Mouse (Mus musculus) heart, embryonic 14.5 days (tissue): ENCODE data around the gene Snrnp70. TPM values are rescaled to one million over a fixed set of nuclear protein-coding genes. Genes with fewer than 3 reads are reported as not detected.
A peak's percentile ranks its signal among the peaks of the same experiment; 100 is the strongest.

ENCODE experiments used
- ATAC-seq: fragments of 200-750 bp; cut with Nextera tagmentation; 2 replicates; pipeline ENCODE4 v1.8.0; 2017; ENCODE audit warnings: low read depth, moderate TSS enrichment; ENCODE audit not compliant: insufficient number of reproducible peaks, insufficient read depth, low FRiP score
- H3K27ac ChIP-seq, 2 experiments: fragments of 200-500 bp in 1 of 2; fragments of 300-500 bp in 1 of 2; sonication (generic) in 1 of 2; replicated peaks in 1 of 2; 2 replicates each; pipeline ENCODE4 v1.5.1; 2012 to 2014; ENCODE audit warnings: low read depth in 2 of 2, low read length in 2 of 2, control low read depth in 1 of 2, mild to moderate bottlenecking in 1 of 2, mixed read lengths in 1 of 2; ENCODE audit not compliant: control insufficient read depth in 1 of 2, insufficient read depth in 1 of 2
- H3K27me3 ChIP-seq: fragments of 300-500 bp; sonication (generic); 2 replicates; pipeline ENCODE4 v1.6.1; 2014; ENCODE audit warnings: mild to moderate bottlenecking, low read length, control low read depth; ENCODE audit not compliant: control insufficient read depth, insufficient read depth
- H3K36me3 ChIP-seq: fragments of 300-500 bp; sonication (generic); 2 replicates; pipeline ENCODE4 v1.6.1; 2014; ENCODE audit warnings: mild to moderate bottlenecking, control low read depth, low read length, mixed read lengths; ENCODE audit not compliant: control insufficient read depth, insufficient read depth
- H3K4me1 ChIP-seq, 2 experiments: fragments of 200-500 bp in 1 of 2; fragments of 300-500 bp in 1 of 2; sonication (generic) in 1 of 2; 2 replicates each; pipeline ENCODE4 v1.6.1; 2012 to 2014; ENCODE audit warnings: low read length in 2 of 2, control low read depth in 1 of 2, mixed read lengths in 1 of 2; ENCODE audit not compliant: control insufficient read depth in 2 of 2, insufficient read depth in 2 of 2
- H3K4me2 ChIP-seq: fragments of 300-500 bp; sonication (generic); 2 replicates; pipeline ENCODE4 v1.6.1; 2014; ENCODE audit warnings: mild to moderate bottlenecking, low read length
- H3K4me3 ChIP-seq, 2 experiments: fragments of 200-500 bp in 1 of 2; fragments of 300-500 bp in 1 of 2; sonication (generic) in 1 of 2; 2 replicates each; pipeline ENCODE4 v1.5.1; 2012 to 2014; ENCODE audit warnings: low read length in 2 of 2, mild to moderate bottlenecking in 2 of 2, control low read depth in 1 of 2, low read depth in 1 of 2, moderate library complexity in 1 of 2; ENCODE audit not compliant: control insufficient read depth in 1 of 2, insufficient read depth in 1 of 2
- H3K9ac ChIP-seq: fragments of 300-500 bp; sonication (generic); 2 replicates; pipeline ENCODE4 v1.6.1; 2014; ENCODE audit warnings: mild to moderate bottlenecking, low read length
- H3K9me3 ChIP-seq: fragments of 300-500 bp; sonication (generic); 2 replicates; pipeline ENCODE4 v1.6.1; 2016; ENCODE audit warnings: low read length, control low read depth; ENCODE audit not compliant: control insufficient read depth
- WGBS: fragments of 180-500 bp; shearing (Covaris S2); extraction: QIAGEN DNeasy Blood & Tissue Kit; methylation state at CpG from one replicate; pipeline ENCODE4 v1.1.7; 2014; 5-methylcytosine and 5-hydroxymethylcytosine counted together
- polyA plus RNA-seq: library from polyadenylated mRNA; unstranded; fragments of >200 nt; fragmentation: Nextera tagmentation; extraction: Ambion mirVana; gene quantifications from 2 replicates; pipeline ENCODE4 v1.2.1, GENCODE M21; 2014

Snrnp70 gene
- polyA plus RNA-seq, 1 experiment from 2014 or later: 65.2 TPM

DNA sequence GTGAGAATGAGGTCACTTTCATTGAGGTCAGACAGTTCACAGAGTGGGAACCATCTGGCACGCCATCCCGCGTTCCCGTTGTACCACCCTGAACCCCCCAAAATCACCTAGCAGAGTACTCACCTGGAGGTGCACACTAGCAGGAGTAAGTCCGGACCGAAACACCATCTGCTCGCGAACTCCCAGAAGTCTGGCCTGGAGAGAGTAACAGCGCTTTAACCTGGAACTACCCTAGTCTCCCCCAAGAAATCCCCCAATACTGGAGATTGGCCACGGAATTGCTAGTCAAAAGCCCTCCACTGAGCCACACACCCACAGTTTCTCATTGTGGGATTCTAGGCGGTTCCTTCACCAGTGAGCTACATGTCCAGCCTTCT, 55.5 kb downstream of the Snrnp70 start:
- ATAC-seq: no peak
- H3K9ac ChIP-seq: peak overlapping the region; percentile 78
- no peak overlapping the region for H3K27ac ChIP-seq
- H3K36me3 ChIP-seq: no peaks in the 10 kb centered on the region
- WGBS: 2% methylated on average over 11 of the region's 11 CpGs
- peak overlapping the region; percentile 43 to 54 for H3K4me3 ChIP-seq
- H3K4me1 ChIP-seq: peaks cover 44% of the 10 kb centered on the region in 2 experiments
- H3K4me2 ChIP-seq: peak overlapping the region; percentile 92
- H3K27me3 ChIP-seq: peaks cover 3% of the 10 kb centered on the region; the same call in 1 of the 2 replicates
- no peaks in the 10 kb centered on the region for H3K9me3 ChIP-seq

DNA sequence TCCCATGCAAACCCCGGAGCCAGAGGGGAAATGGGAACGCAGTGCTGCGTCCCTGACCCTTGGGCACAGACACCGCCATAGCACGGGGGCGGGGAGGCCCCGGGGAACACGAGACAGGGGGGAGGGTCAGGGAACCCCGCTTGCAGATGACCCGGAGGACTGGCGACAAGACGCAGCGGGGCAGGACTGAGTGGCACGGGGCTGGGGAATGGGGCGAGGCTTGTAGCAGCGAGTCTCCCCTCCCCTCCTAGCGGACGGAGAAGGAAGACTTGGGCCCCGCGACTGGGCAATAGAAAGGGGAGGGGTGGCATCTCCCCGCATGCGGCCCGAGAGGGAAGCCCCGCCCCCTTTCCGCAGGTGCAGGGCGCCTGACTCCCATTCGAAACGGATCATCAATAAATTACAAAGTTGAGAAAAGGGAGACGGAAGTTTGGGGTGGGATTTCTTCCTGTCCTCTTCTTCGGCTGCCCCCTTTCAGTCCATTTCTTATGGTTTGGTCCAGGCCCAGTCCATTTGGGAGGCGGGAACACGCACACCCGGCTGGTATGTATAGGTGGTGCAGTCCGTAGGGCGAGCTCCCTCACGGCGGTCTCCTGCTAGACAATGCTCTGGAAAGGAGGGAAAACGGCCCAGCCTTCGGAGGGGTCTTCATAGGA, 56.0 kb downstream of the Snrnp70 start:
- no peaks in the 10 kb centered on the region for H3K36me3 ChIP-seq
- H3K27ac ChIP-seq: 0 out of 4 replicates have a peak overlapping the region, but pooled peaks of 1 of the 2 experiments have one; percentile 38
- peak overlapping the region; percentile 43 to 54 for H3K4me3 ChIP-seq
- peaks cover 47 to 49% of the 10 kb centered on the region in 2 experiments for H3K4me1 ChIP-seq
- under 1% methylated on average over 37 of the region's 39 CpGs for WGBS
- peak; percentile 41 for ATAC-seq
- peak overlapping the region; percentile 78 for H3K9ac ChIP-seq
- H3K4me2 ChIP-seq: peak overlapping the region; percentile 92
- H3K9me3 ChIP-seq: no peaks in the 10 kb centered on the region
- peaks cover 3% of the 10 kb centered on the region; the same call in 1 of the 2 replicates for H3K27me3 ChIP-seq

DNA sequence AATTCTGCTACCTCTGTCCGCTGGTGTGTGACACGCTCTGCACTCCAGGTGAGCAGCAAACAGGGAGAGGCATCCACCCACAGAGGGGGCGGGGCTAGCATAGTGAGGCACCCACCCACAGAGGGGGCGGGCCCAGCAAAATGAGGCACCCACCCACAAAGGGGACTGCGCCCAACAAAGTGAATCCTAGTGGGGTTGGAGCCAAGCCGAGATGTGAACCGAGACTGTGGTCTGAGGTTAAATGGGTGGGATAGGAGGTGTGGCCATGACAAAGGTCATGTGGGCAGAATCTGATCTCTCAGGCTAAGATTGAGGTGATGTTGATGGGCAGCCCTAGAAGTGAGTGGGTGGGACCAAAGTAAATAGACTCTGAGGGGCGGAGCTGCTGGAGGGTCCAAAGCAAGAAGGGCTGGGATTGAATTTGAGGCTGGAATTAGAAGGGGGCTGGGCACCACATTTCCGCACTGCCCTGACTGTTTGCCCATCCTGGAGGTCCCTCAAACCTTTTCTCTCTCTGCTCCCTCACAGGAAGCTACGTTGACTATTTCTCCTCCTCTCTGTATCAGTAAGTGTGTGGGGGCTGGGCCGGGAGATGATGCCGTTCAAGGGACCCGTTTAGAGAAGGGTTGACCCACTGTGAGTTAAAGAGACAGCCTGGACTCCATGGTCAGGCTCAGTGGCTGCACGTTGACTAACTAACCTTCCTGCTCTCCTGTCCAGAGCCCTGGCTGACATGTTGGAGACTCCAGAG, 57.2 kb downstream of the Snrnp70 start:
- no peak for ATAC-seq
- H3K9ac ChIP-seq: peak overlapping the region; percentile 78; the same call in 1 of the 2 replicates
- peaks cover 3% of the 10 kb centered on the region; the same call in 1 of the 2 replicates for H3K27me3 ChIP-seq
- peaks cover 51 to 56% of the 10 kb centered on the region in 2 experiments for H3K4me1 ChIP-seq
- no peak overlapping the region for H3K27ac ChIP-seq
- H3K4me3 ChIP-seq: peak overlapping the region; percentile 5 to 54; a peak in 3 of 4 replicates
- peak overlapping the region; percentile 92 for H3K4me2 ChIP-seq
- no peaks in the 10 kb centered on the region for H3K36me3 ChIP-seq
- no peaks in the 10 kb centered on the region for H3K9me3 ChIP-seq
- WGBS: 3% methylated on average over 14 of the region's 14 CpGs

DNA sequence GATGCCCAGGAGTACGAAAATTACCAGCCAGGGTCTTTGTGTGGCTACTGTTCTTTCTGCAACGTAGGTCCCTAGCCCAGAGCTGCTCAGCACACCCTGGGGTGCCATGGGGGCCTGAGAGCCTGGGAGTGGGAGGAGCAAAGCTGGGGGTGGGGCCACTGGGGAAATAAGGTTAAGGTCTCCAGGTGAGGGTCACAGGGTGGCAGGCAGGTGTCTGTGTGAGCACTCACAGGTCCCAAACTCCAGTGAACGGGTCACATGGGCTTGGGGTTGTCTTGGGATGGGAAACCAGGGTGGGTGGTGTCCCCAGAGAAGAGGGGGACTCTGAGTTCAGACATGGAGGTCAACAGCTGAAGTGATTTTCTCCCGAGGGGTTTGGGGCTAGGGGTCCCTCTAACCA, 58.1 kb downstream of the Snrnp70 start:
- H3K27me3 ChIP-seq: peaks cover 1% of the 10 kb centered on the region; the same call in 1 of the 2 replicates
- no peak for ATAC-seq
- H3K4me2 ChIP-seq: peak overlapping the region; percentile 92
- peaks cover 55 to 60% of the 10 kb centered on the region in 2 experiments for H3K4me1 ChIP-seq
- WGBS: 19% methylated on average over 4 of the region's 4 CpGs
- H3K27ac ChIP-seq: no peak overlapping the region
- H3K9ac ChIP-seq: peak overlapping the region; percentile 34; the same call in 1 of the 2 replicates
- peak overlapping the region; percentile 7 to 27; a peak in 2 of 4 replicates for H3K4me3 ChIP-seq
- no peaks in the 10 kb centered on the region for H3K9me3 ChIP-seq
- no peaks in the 10 kb centered on the region for H3K36me3 ChIP-seq

DNA sequence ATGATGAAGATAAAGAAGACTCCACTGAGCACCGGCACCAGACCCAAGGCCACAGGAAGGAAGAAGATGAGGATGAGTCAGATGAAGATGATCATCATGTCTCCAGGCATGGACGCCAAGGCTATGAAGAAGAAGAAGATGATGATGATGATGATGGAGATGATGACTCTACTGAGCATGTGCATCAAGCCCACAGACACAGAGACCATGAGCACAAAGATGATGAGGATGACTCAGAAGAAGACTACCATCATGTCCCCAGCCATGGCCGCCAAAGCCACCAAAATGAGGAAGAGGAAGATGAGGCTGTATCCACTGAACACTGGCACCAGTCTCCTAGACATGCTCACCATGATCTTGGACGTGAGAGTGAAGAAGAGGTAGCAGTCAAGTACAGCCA, 59.2 kb downstream of the Snrnp70 start:
- Histone ChIP-seq H3K4me3 (no peak overlapping the region), H3K36me3 (no peaks in the 10 kb centered on the region), H3K4me1 (peaks cover 58 to 67% of the 10 kb centered on the region in 2 experiments), H3K9ac (no peak overlapping the region), H3K27ac (no peak overlapping the region), H3K9me3 (no peaks in the 10 kb centered on the region), H3K4me2 (no peak overlapping the region), H3K27me3 (no peaks in the 10 kb centered on the region; the same call in 1 of the 2 replicates)
- WGBS: 88% methylated on average over 4 of the region's 4 CpGs
- no peak for ATAC-seq

DNA sequence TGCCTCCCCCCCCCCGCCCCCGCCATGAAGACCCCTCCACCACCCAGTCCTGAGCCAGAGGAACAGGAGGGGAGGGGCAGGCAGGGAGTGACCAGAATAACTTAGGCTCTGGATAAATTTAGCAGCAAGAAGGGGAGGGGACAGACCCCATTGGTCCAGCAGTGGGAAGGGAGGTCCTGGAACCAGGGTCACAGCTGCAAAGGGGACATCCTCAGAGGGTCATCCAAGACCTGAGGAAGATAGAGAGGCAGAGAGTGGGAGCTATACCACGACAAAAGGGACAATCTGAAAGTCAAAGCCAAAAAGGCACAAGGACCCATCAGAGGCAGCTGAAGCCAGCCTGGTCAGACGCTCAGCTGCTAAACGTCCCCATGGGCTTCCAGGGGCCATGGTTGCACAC, 60.5 kb downstream of the Snrnp70 start, which contains the start of gene Hrc:
Hrc (plus strand) TSS at position 235 of the 400 bp plus-strand sequence.
- H3K9ac ChIP-seq: peak within 1 kb of the TSS; percentile 89
- no peaks in the 10 kb centered on the region for H3K9me3 ChIP-seq
- H3K36me3 ChIP-seq: no peaks in the 10 kb centered on the region
- H3K27ac ChIP-seq: peak within 1 kb of the TSS; percentile 93 to 94
- WGBS: 15% methylated on average over 5 of the region's 5 CpGs
- H3K4me1 ChIP-seq: peaks cover 47 to 62% of the 10 kb centered on the region in 2 experiments
- peak within 1 kb of the TSS in 1 of 2 experiments; percentile 73; a peak in 3 of 4 replicates for H3K4me3 ChIP-seq
- H3K27me3 ChIP-seq: no peaks in the 10 kb centered on the region; the same call in 1 of the 2 replicates
- H3K4me2 ChIP-seq: peak within 1 kb of the TSS; percentile 89
- ATAC-seq: peak; percentile 40; the same call in 1 of the 2 replicates

DNA sequence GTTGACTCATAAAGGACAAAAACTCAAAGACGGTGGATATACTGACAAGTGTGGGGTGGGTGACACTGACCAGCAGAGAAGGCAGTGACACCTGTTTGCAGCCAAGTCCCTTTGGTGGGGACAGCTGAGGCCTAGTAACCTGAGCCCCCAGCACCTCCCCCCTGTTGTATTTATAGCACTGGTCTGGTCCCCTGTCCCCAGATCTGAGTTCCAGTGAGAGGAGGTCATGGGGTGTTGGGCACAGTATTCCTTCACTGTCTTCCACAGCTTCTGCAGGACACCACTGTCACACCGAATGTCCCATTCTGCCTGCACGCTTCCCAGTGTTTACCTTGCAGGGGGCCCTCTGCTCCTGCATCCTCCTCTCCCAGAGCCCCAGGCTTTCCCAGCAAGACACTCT, 60.9 kb downstream of the Snrnp70 start:
- H3K9ac ChIP-seq: peak overlapping the region; percentile 89
- 8% methylated on average over 3 of the region's 3 CpGs for WGBS

More for the DNA sequence above, 60.9 kb downstream of the Snrnp70 start:
- ATAC-seq: peak; percentile 19; the same call in 1 of the 2 replicates
- Histone ChIP-seq H3K4me2 (peak overlapping the region; percentile 89), H3K36me3 (no peaks in the 10 kb centered on the region), H3K4me1 (peaks cover 45 to 61% of the 10 kb centered on the region in 2 experiments), H3K9me3 (no peaks in the 10 kb centered on the region), H3K27ac (peak overlapping the region; percentile 93 to 94), H3K4me3 (peak overlapping the region in 1 of 2 experiments; percentile 24; a peak in 2 of 4 replicates), H3K27me3 (no peaks in the 10 kb centered on the region; the same call in 1 of the 2 replicates)
